Mouse (Mus musculus) spleen, embryonic (tissue): ENCODE measurements around the gene Fxyd4.

ENCODE experiments used
- CTCF ChIA-PET: fragments of 350-600 bp; sonication (Branson Sonifier 250); formaldehyde crosslinking; loops from one replicate; lab custom pipeline; 2022; lab: Charles Lee

The Fxyd4 gene

DNA sequence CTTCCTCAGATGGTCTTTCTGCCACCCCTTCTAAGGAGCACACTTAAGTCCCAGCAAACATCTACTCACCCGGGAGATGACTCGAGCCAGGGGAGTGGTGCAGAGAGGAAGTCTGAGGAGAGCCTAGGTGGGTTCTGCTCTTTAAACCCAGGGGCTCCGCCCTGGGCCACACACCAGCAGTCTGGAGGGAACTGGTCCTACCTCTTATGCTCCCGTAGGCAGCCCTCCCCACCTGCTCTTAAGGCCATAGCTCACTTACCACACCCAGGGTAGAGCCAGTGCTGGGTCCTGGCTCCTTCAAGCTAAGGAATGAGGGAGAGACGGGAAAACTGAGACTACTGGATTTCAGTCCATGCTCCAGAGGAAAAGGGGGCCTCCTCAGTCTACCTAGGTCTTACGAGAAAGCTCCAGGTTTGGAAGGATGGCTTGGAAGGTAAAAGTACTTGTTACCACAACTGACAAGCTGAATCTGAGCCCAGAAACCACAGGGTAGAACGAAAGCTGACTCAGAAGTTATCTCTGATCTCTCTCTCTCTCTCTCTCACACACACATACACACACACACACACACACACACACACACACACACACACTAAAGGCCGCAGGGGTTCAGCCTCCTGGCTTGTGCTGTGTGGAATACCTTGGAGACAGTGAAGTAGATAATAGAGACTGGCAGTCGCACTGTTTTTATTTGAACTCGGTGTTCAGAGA lies at the start of gene Fxyd4:
Gene Fxyd4, minus strand, starts transcription at position 471 of the 711 bp plus-strand sequence.
- CTCF ChIA-PET = interaction anchor here (0.7 to 1.1 kb wide), 2 partner anchors 16 to 1534 kb away, joined by 4 to 5 read pairs; no protein-coding TSS in a partner anchor

GRCm38 (mm10) chr6:117987173-117987572 lies 49.7 kb upstream of the Fxyd4 start:
- CTCF ChIA-PET = no interaction called here

DNA sequence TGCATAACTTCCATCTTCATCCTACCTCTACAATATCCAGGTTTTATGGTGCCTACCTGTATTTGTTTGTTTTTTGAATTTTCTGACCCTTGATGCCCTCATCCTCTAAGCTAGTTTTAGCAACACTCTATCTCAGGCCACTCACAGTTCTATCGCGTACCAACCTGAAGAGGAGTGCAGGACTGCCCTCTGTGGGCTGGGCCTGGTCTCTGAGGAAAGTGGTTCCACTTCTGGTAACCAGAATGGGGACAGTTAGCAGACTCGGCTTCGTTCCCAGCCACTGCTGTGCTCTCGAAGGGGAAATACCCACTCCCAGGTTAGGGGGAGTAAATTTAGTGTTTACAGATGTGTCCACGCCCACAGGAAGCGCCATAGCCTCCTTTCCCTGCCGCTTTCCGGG lies 29.2 kb upstream of the Fxyd4 start:
- CTCF ChIA-PET = no interaction called here

DNA sequence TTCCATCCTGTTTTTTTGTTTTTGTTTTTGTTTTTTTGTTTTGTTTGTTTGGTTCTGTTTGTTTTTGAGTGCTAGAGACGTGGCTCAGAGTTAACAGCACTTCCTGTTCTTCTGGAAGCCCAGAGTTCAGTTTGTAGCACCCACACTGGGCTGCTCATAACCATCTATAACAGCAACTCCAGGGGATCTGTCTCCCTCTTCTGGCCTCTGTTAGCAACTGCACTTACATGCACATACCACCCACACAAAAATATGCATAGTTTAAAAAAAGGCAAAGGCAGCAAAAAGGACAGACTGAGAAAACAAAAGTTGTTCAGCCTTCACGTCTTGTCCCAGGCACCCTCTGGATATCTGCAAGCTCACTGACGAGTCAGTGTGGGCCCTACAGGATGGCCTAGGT lies 25.7 kb upstream of the Fxyd4 start:
- CTCF ChIA-PET = no interaction called here

DNA sequence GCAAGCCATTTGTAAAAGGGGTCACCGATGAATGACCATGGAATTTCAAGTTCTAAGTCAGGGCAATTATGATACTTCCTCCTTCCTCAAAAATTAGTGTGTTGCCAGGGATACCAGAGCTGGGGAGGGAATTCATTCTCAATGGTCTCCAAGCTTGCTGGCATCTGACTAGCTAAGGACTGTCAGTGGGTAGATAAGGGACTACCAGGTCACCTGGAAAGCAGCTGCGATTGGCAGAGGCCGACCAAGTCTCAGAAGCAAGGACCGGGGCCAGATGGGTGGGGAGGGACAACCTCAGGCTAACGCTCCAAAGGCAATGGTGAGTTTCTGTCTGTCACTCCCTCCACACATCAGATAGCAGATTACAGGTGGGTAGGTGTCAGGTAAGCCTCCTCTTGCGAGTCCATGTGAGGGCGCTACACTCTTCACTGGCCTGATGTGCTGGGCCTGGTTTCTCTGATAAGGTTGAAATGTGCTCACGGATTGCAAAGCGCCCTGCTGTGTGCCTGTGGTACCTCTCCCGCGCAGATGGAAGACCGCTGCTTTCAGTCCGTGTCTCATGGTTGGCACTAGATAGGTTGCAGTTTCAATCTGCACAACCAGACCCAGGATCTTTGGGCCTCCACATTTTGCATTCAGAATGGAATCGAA lies 19.5 kb upstream of the Fxyd4 start:
- CTCF ChIA-PET = no interaction called here

GRCm38 (mm10) chr6:117956161-117956560 lies 18.7 kb upstream of the Fxyd4 start:
- CTCF ChIA-PET = no interaction called here

DNA sequence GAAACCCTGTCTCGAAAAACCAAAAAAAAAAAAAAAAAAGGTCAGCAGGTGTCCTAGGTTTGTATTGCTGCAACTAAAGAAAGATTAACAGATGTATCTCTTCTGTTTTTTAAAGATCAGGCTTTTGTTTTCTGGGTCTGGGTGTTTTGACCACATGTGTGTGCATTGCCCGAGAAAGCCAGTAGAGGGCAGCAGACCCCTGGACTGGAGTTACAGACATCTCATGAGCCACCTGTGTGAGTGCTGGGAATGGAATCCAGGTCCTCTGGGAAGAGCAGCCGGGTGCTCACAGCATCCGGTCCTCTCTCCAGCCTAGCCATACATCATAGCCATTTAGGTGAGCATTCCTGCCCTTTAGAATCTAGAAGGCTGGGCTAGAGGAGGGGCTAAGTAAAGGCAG lies 14.8 kb upstream of the Fxyd4 start:
- CTCF ChIA-PET = no interaction called here

DNA sequence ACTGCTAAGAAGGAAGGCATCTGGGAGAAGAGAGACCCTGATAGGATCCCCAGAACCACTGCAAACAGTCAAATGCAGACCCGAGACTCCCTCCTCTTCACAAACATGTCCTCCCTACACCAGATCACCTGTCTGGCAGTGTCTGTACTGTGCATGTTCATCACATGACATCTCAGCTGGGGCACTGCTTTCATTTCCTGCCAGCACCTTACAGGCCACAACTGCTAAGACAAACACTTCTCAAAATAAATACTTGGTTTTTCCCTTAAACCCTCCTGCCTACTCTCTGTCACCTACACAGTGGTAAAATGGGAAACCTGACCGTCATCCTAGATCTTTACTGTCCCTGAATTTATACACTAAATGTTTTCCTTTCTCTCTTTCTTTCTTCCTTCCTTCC lies 6.4 kb upstream of the Fxyd4 start:
- CTCF ChIA-PET = no interaction called here

- CTCF ChIA-PET = no interaction called here
Observed at GRCm38 (mm10) chr6:117942769-117943168, 5.3 kb upstream of the Fxyd4 start.

DNA sequence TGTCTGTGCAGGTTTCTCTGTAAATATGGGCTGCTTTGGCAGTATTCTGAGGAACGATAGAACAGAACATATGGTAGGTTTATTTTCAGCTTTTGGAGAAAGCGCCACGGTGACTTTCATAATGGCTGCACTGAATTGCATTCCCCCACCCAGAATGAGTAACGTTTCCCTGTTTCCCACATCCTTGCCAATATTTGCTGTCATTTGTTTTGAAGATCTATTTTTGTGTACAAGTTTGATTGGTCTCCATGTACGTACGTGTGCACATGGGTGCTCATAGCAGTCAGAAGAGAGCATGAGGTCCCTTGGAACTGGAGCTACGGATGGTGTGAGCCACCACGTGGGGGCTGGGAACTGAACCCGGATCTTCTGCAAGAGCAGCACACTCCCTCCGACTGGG lies 1.5 kb upstream of the Fxyd4 start:
- CTCF ChIA-PET = no interaction called here

DNA sequence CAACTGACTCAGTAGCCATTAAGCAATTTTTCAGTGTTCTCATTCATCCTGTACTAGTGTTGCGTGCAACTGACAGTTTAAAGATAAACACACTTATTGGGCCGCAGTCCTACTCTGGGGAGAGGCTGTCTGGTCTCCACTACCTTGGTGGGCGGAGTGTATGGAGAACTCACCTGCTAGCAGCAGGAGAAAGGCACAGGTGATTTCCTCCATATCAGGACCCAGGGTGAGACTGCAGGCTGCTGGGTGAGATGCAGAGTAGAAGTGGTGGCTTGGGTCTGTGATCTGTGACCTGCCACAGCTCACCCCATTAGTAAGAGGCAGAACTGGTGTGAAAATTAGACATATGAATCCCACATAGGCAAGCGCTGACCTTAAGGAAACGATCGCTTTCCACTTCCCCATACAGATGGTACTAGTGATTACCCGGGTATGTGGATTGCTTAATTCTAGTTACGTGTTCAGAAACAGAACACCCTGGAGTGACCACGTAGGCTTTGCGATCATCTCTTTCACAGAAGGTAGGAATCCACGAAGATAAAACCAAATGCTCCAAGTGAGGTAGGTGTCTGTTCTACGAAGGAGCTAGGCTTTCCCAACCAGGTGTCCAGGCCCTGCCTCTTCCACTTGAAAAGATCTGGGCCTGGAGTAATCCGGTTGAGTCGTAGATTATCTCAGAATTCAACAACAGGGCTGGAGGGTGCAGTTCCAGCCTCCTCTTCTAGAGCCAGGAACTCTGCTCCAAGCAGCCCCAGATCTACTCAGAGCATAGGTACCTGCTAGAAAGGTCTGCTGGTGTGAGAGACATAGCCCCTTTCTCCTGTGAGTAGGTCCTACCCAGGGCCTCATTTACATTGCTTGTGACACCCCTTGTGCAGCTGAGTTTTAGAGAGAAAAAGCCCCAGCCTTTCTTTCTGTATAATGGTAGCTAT lies 1.5 kb downstream of the Fxyd4 start:
- CTCF ChIA-PET = interaction anchor here (1.1 kb wide), 1 partner anchor 14 kb away, joined by 5 read pairs; no protein-coding TSS in a partner anchor

- CTCF ChIA-PET = interaction anchor here (0.6 kb wide), 1 partner anchor 16 kb away, joined by 5 read pairs; no protein-coding TSS in a partner anchor
Observed at GRCm38 (mm10) chr6:117934301-117934700, 3.2 kb downstream of the Fxyd4 start.

DNA sequence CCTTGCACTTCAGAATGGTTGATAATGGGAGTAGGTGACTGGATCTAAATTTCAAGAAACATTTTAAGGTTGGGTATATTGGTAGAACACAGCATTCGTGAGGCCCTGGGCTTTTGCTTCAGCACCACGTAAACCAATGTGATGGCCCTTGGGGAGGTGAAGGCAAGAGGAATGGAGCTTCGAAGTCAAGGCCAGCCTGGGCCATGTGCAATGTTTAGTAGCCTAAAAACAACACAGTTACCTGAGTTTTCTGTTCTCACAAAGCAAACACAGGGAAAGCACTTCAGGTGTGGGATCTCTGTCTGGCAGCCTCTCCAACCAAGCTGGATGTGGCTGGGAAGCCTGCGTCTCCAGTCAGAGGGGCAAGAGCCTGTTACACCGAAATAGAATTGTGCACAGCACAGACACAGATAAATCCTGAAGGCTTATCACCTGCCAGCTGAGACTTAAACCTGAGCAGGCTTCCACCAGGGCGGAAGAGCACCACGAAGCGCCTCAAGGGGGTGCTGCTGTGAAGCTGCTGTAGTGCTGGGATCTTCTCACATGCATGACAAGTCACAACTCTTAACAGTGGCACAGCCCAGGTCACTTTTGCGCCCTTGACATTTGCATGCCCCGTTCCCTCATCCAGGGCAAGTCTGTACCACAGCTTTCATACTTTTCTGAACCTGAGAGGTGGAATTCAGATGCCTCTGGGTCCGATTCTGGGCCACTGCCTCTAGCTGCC lies 5.0 kb downstream of the Fxyd4 start:
- CTCF ChIA-PET = interaction anchor here (0.6 kb wide), 1 partner anchor 10 kb away, joined by 4 read pairs; no protein-coding TSS in a partner anchor

DNA sequence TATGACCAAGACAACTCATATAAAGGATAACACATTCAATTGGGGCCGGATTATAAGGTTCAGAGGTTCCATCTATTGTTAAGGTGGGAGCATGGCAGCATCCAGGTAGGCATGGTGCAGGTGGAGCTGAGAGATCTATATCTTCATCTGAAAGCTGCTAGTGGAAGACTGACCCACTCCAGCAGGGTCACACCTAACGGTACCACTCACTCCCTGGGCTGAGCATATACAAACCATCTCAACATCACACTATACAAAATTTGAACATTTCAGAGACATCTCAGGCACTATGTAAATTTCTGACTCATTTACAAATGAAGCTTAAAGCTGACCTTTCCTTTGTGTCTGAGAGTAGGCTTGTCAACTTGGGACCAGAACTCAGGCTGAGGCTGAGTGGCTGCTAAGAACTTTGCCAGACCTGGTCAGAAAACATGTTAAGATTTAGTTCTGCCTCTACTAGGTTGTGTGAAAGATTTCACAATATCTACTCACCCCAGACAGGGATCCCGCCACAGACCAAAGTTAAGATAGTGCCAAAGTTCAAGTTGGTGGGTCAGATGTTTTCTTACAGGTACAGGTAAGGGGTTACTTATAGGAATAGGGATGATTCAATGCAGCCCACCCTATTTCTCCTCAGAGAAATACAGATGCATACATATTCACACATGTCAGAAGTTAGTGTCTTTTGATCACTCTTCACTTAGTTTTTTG lies 7.4 kb downstream of the Fxyd4 start:
- CTCF ChIA-PET = no interaction called here

GRCm38 (mm10) chr6:117928746-117929145 lies 8.7 kb downstream of the Fxyd4 start:
- CTCF ChIA-PET = no interaction called here

- CTCF ChIA-PET = interaction anchor here (0.6 kb wide), 1 partner anchor 238 kb away, joined by 4 read pairs; no protein-coding TSS in a partner anchor
Observed at GRCm38 (mm10) chr6:117927955-117928354, 9.5 kb downstream of the Fxyd4 start.

GRCm38 (mm10) chr6:117926871-117927491 lies 10.5 kb downstream of the Fxyd4 start:
- CTCF ChIA-PET = no interaction called here

DNA sequence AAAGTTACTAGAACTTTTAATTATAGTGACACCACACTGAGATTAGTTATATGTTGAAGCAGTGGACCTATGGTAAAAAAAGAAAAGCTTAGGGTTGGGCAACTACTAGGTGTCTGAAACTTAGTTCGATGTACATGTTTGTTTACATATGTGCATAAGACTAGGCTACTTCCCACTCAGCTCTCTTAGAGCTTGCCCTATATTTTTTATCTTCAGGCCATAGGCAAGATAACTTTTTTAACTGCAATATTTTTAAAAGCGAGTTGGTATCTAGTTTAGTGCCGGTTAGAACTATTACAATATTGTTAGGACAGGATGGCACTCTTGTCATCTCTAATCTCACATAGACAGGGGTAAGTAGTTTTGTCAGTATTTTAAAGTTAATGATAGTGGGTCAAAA lies 15.5 kb downstream of the Fxyd4 start:
- CTCF ChIA-PET = interaction anchor here (0.5 to 2.1 kb wide), 5 partner anchors 15 to 212 kb away, joined by 3 to 5 read pairs (median 3); no protein-coding TSS in a partner anchor
